Mouse (Mus musculus) small intestine, adult 2 months (tissue): Measurements from ENCODE around the gene Tnfrsf9.
"Not testable (repeated sequence)": the region's sequence is repeated elsewhere in the genome, so short reads cannot be mapped to it uniquely, and the experiment has no call there.

Experiments
- CTCF ChIP-seq: fragments of 200-500 bp; IDR thresholded peaks from 2 replicates; pipeline ENCODE4 v1.5.1; 2012; ENCODE audit warnings: low read depth, mild to moderate bottlenecking, control low read depth, inconsistent platforms, low read length, moderate library complexity, mixed read lengths; ENCODE audit not compliant: insufficient replicate concordance, insufficient read length; ENCODE audit errors: extremely low read depth
- POLR2A ChIP-seq: fragments of 200-500 bp; IDR thresholded peaks from 2 replicates; pipeline ENCODE4 v1.6.1; 2012; ENCODE audit warnings: low read depth, mild to moderate bottlenecking, control low read depth, inconsistent platforms, low read length, moderate library complexity

DNA sequence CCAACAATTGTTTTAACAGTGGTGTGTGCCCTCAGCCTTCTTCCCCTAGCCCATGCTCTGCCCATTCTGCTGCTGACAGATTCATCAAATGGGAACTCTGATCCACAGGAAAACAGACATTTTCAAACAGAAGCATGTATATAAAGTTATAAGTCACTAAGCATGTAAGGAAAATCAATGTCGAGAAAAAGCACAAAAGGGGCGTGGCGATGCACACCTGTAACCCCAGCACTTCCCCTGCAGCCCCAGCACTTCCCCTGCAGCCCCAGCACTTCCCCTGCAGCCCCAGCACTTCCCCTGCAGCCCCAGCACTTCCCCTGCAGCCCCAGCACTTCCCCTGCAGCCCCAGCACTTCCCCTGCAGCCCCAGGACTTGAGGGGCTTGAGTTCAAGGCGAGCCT is 39.9 kb upstream of the Tnfrsf9 start:
- not testable (repeated sequence) for TF ChIP-seq CTCF, POLR2A
